Mouse (Mus musculus): Measurements from ENCODE around the gene Tnnt3.

- TF ChIP-seq TAL1 (IDR thresholded peaks at IDR 0.05; ENCODE audit: low read length): no peak
- no peak for TF ChIP-seq GATA1 (IDR thresholded peaks at IDR 0.05; ENCODE audit: low read length)
Observed at GRCm38 (mm10) chr7:142532671-142533058, 34.0 kb downstream of the Tnnt3 start, which contains the start of gene Mrpl23.

Data from erythroblast, embryonic 14.5 days (primary cell).